Mouse (Mus musculus) stomach, embryonic 15.5 days (tissue): ENCODE data around the gene Rec8. TPM values are rescaled to one million over a fixed set of nuclear protein-coding genes. Genes with fewer than 3 reads are reported as not detected.

Experiments used
- ATAC-seq: fragments of 200-750 bp; cut with Nextera tagmentation; 2 replicates; pipeline ENCODE4 v1.8.0; 2017; ENCODE audit warnings: low read depth, moderate number of reproducible peaks, moderate TSS enrichment; ENCODE audit not compliant: insufficient read depth, low FRiP score
- H3K27ac ChIP-seq: fragments of 300-500 bp; sonication (generic); 2 replicates; pipeline ENCODE4 v1.5.1; 2015; ENCODE audit warnings: mild to moderate bottlenecking, inconsistent platforms
- H3K27me3 ChIP-seq: fragments of 300-500 bp; sonication (generic); replicated peaks from 2 replicates; pipeline ENCODE4 v1.6.1; 2015; ENCODE audit warnings: inconsistent platforms
- H3K36me3 ChIP-seq: fragments of 300-500 bp; sonication (generic); 2 replicates; pipeline ENCODE4 v1.6.1; 2015; ENCODE audit warnings: inconsistent platforms
- H3K4me1 ChIP-seq: fragments of 300-500 bp; sonication (generic); 2 replicates; pipeline ENCODE4 v1.6.1; 2015; ENCODE audit warnings: inconsistent platforms
- H3K4me2 ChIP-seq: fragments of 300-500 bp; sonication (generic); 2 replicates; pipeline ENCODE4 v1.6.1; 2015; ENCODE audit warnings: mild to moderate bottlenecking, inconsistent platforms
- H3K4me3 ChIP-seq: fragments of 300-500 bp; sonication (generic); replicated peaks from 2 replicates; pipeline ENCODE4 v1.5.1; 2015; ENCODE audit warnings: inconsistent platforms
- H3K9ac ChIP-seq: fragments of 300-500 bp; sonication (generic); 2 replicates; pipeline ENCODE4 v1.6.1; 2015; ENCODE audit warnings: inconsistent platforms
- H3K9me3 ChIP-seq: fragments of 300-500 bp; sonication (generic); 2 replicates; pipeline ENCODE4 v1.6.1; 2016; ENCODE audit warnings: inconsistent platforms
- WGBS: fragments of 180-500 bp; shearing (Covaris S2); methylation state at CpG from one replicate; pipeline ENCODE4 v1.1.7; 2015; 5-methylcytosine and 5-hydroxymethylcytosine counted together
- polyA plus RNA-seq: library from polyadenylated mRNA; unstranded; fragments of >200 nt; fragmentation: Nextera tagmentation; extraction: Ambion mirVana; gene quantifications from 2 replicates; pipeline ENCODE4 v1.2.1, GENCODE M21; 2015

The Rec8 gene
- polyA plus RNA-seq, 1 experiment from 2014 or later: 9.2 TPM

DNA sequence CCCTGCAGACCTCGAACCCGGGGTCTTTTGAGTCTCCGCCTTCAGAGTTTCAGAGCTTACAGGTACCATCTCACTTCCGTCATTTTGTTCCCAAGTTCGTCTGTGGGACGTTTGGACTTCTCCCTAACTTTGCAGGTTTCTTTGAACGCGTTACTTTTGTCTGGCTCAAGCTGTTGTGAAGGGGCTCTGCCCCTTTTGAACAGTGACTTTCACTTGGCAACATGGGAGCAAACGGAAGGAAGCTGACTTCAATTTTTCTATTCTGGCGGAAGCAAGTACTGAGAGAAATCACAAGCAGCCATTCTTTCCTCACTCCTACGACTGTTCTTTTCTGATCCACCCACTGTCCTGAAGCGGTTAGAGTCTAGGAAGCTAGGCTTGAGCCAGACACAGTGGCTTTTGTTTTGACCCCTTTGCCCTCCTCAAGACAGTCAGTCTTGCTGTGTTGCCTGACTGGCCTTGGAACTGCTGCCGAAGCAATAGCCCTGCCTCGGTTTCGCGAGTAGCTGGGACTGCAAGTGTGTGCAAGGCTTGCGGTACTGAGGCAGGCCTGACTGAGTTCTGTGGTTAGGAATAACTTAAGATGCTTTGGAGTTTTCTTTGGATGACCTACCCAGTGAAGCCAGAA, 26.5 kb downstream of the Rec8 start:
- Histone ChIP-seq H3K27me3 (no peaks in the 10 kb centered on the region), H3K4me2 (peak overlapping the region; percentile 74), H3K36me3 (peaks cover 15% of the 10 kb centered on the region; the same call in 1 of the 2 replicates), H3K4me1 (peaks cover 20% of the 10 kb centered on the region), H3K9ac (peak overlapping the region; percentile 99; the same call in 1 of the 2 replicates), H3K4me3 (peak overlapping the region; percentile 96), H3K27ac (peak overlapping the region; percentile 96; the same call in 1 of the 2 replicates), H3K9me3 (no peaks in the 10 kb centered on the region)
- WGBS: 19% methylated on average over 17 of the region's 17 CpGs
- ATAC-seq: no peak

DNA sequence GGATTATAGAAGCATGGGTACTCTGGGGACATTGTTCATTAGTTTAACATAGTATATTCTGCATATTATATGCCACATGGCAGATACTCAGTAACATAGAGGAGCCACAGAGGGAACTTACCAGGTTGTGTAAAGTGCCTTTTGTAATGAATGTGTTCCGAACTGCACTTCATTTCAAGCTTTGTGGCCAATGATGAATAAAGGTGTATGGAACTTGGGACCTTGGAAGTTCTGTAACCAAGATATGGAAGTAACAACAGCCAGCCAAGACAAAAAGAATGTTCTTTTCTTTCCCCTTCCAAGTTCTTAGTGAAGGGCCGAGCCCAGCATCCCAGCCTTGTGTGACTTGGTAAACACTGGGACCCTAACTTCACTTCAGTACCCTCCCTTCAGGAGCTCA, 32.0 kb downstream of the Rec8 start, which contains the start of gene Tssk4:
Tssk4 (plus strand) TSS at position 301 of the 400 bp plus-strand sequence.
- no peak within 1 kb of the TSS for H3K9ac ChIP-seq

DNA sequence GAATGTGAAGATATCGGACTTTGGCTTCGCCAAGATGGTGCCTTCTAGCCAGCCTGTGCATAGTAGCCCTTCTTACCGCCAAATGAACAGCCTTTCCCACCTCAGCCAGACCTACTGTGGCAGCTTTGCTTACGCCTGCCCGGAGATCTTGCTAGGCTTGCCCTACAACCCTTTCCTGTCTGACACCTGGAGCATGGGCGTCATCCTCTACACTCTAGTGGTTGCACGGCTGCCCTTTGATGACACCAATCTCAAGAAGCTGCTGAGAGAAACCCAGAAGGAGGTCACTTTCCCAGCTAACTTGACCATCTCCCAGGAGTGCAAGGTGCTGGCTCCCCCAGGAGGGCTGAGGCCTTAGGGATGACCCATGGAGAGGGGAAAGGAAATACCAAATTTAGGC, 33.7 kb downstream of the Rec8 start:
- Histone ChIP-seq H3K9me3 (no peaks in the 10 kb centered on the region), H3K4me1 (no peaks in the 10 kb centered on the region), H3K27me3 (no peaks in the 10 kb centered on the region), H3K4me2 (no peak overlapping the region), H3K4me3 (no peak overlapping the region), H3K9ac (no peak overlapping the region), H3K27ac (no peak overlapping the region), H3K36me3 (no peaks in the 10 kb centered on the region)
- WGBS: 87% methylated on average over 7 of the region's 7 CpGs
- ATAC-seq: no peak

More for the DNA sequence above, 32.0 kb downstream of the Rec8 start, which contains the start of gene Tssk4:
- Histone ChIP-seq H3K4me3 (no peak within 1 kb of the TSS), H3K27ac (no peak within 1 kb of the TSS), H3K9me3 (no peaks in the 10 kb centered on the region), H3K4me2 (no peak within 1 kb of the TSS), H3K4me1 (peaks cover 6% of the 10 kb centered on the region), H3K27me3 (no peaks in the 10 kb centered on the region), H3K36me3 (no peaks in the 10 kb centered on the region)
- ATAC-seq: no peak
- 93% methylated on average over 2 of the region's 2 CpGs for WGBS

DNA sequence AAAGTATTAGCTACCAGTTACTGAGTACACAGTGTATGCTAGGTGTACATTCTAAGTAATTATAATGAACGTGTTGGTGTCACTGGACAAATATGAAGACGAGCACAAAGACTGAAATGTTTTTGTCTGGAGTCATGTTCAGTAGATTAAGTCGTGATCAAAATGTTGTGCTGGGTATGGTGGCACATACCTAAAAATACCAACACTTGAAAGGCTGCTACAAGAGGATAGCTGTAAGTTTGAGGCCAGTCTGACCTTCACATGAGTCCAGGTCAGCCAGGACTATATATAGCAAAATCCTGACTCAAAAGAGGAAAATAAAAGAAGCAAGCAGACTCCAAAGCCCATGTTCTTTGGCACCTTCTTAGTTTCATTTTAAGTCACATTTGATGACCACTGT, 39.1 kb downstream of the Rec8 start:
- Histone ChIP-seq H3K4me2 (no peak overlapping the region), H3K27ac (no peak overlapping the region), H3K27me3 (no peaks in the 10 kb centered on the region), H3K9ac (no peak overlapping the region), H3K4me3 (no peak overlapping the region), H3K36me3 (no peaks in the 10 kb centered on the region; the same call in 1 of the 2 replicates), H3K4me1 (peaks cover 5% of the 10 kb centered on the region; the same call in 1 of the 2 replicates), H3K9me3 (no peaks in the 10 kb centered on the region)
- no peak for ATAC-seq
- 80% methylated on average over 3 of the region's 3 CpGs for WGBS

DNA sequence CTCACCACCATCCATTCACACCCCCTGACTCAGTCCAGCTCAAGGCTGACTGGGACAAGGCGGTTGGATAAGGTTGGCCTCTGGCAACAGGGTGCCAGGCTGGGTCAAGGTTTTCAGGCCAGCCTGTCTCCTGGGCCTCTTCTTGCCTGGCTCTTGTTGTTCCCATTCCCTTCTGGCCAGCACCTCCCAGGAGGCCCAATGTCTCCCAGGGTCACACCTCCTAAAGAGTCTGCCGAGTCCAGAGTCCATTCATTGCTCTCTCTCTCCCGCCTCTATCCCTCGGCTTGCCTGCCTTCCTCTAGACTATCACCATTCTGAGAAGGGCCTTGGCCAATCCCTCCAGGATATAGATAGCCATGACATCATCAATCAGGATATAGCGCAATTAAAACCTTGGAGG, 40.2 kb downstream of the Rec8 start:
- 92% methylated on average over 5 of the region's 5 CpGs for WGBS
- Histone ChIP-seq H3K4me2 (no peak overlapping the region), H3K9me3 (no peaks in the 10 kb centered on the region), H3K27ac (no peak overlapping the region), H3K4me3 (no peak overlapping the region), H3K27me3 (no peaks in the 10 kb centered on the region), H3K9ac (no peak overlapping the region), H3K36me3 (peaks cover 3% of the 10 kb centered on the region; the same call in 1 of the 2 replicates), H3K4me1 (peaks cover 5% of the 10 kb centered on the region; the same call in 1 of the 2 replicates)
- ATAC-seq: 0 out of 2 replicates have a peak, but pooled peaks have one; percentile 8

DNA sequence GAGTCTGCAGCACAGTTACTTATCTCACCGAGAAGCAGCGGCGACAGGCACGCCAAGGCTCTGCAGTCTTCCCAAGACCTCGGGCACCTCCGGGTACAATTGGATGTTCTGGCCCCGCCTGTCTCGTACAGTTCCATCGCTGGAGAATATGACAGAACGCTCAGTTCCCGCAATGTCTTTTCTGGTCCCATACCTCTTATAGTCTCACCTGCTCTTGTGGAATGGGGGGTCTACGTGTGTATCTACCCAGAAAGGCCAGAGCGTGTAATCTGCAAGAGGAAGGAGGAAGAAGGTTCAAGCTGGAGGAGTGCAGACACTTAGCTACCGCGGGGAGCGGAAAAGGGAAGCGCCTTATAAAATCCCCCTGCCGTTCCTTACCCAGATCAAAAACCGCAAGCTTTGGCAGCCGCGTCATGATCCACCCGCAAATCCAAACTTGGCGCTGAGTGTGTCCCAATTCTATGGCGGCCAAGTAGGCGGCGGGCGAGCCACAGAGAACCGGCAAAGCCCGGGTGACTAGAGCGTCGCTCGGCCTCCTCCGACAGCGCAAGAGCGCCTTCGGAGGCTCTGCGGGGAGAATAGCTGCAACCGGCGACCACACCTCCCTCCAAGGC, 42.2 kb downstream of the Rec8 start, which contains the start of gene Mdp1:
Mdp1 (minus strand) TSS at position 549 of the 614 bp plus-strand sequence.
- Histone ChIP-seq H3K27ac (peak within 1 kb of the TSS; percentile 57), H3K9ac (peak within 1 kb of the TSS; percentile 69), H3K4me2 (peak within 1 kb of the TSS; percentile 53), H3K4me3 (peak within 1 kb of the TSS; percentile 71), H3K9me3 (no peaks in the 10 kb centered on the region), H3K27me3 (no peaks in the 10 kb centered on the region), H3K36me3 (peaks cover 7% of the 10 kb centered on the region), H3K4me1 (peaks cover 5% of the 10 kb centered on the region; the same call in 1 of the 2 replicates)
- ATAC-seq: peak; percentile 92
- under 1% methylated on average over 39 of the region's 39 CpGs for WGBS

DNA sequence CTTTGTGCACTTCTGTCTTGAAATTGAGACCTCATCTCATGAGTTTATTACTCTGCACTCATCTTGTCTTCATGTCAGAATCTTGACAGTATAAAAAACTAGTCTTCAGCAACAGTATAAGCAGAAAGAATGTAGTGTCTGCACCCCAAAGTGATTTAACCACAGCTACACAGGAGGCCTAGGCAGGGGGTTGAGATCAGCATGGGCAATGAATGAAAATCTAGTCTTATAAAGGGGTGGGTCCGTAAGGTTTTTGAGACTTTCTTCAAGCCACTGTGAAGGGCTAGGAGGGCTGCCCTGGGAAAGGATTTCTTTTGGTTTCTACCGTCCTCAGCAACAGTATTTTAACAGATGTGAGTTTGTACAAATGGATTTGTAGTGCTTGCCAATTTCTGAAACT, 42.8 kb downstream of the Rec8 start:
- H3K4me3 ChIP-seq: peak overlapping the region; percentile 71
- H3K27ac ChIP-seq: peak overlapping the region; percentile 17; the same call in 1 of the 2 replicates
- WGBS: 41% methylated on average over 2 of the region's 2 CpGs
- no peak for ATAC-seq
- H3K36me3 ChIP-seq: peaks cover 7% of the 10 kb centered on the region
- peak overlapping the region; percentile 53; the same call in 1 of the 2 replicates for H3K4me2 ChIP-seq
- no peaks in the 10 kb centered on the region for H3K9me3 ChIP-seq
- no peaks in the 10 kb centered on the region for H3K27me3 ChIP-seq
- H3K4me1 ChIP-seq: peaks cover 5% of the 10 kb centered on the region; the same call in 1 of the 2 replicates
- no peak overlapping the region for H3K9ac ChIP-seq

DNA sequence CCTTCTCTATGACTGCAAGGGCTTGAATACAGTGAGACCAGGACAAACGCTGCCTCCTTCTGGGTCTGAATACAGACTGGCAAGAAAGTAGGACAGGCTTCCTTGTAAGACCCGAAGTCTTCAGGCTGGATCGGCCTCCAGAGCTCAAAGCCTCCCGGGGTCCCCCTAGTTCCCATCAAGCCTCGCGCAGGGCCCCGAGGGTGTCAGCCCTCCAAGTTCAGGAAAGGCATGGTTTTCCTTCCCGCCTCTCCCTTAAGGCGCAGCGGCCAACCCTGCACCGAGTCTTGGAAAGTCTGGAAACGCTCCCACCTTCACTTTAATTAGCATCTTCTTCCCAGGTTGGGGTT, 53.6 kb downstream of the Rec8 start:
- WGBS: 0% methylated on average over 12 of the region's 12 CpGs

DNA sequence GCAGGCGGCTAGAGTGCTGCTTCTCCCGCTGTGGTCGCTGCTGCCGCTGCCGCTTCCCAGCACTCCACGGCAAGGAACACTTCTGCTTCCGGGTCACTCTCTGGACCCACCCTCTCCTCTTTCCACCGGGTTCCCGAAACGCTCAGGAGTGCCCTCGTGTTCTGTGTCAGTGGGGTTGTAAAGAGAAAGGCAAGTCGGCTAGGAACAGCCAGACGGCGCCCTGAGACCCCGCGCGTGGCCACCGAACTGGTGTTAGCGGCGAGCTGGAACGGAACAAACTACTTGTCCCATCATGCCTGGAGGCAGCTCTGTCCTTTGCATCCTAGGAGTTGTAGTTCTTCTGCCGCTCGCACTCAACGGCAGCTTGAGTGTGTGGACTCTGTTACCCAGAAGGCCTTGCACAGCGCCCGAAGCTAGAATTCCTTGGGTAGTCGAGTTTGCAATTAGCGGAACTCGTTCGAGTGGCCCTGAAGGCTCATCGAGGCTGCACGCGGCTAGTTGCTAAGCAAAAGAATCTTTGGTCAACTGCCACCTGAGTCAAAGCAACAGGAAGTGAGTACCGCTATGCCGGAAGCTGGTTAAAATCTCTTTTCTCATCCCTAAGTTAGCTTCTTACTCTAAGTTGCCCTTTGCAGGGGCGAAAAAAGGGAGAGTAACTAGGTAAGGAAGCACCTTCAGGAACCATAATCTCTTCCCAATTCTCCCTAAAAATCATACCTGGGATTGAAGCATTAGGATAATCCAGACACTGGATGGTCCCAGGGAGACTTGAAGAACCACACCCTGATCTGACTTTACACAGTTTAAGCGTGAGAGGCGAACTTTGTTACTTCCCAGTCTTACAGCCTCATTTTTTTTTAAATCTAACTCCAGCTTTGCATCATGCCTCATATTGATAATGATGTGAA, 54.2 kb downstream of the Rec8 start, which contains the start of the genes Gmpr2 and Nedd8:
Gmpr2 (plus strand) TSS at position 109 of the 908 bp plus-strand sequence.
Nedd8 (minus strand) TSS at position 292 of the 908 bp plus-strand sequence.
- peak within 1 kb of the TSS; percentile 73 for H3K9ac ChIP-seq
- H3K4me2 ChIP-seq: peak within 1 kb of the TSS; percentile 64
- no peaks in the 10 kb centered on the region for H3K27me3 ChIP-seq
- H3K9me3 ChIP-seq: no peaks in the 10 kb centered on the region
- peak within 1 kb of the TSS; percentile 73 for H3K4me3 ChIP-seq
- 1% methylated on average over 38 of the region's 38 CpGs for WGBS
- peak; percentile 96 for ATAC-seq
- peak within 1 kb of the TSS; percentile 89 for H3K27ac ChIP-seq
- 0 out of 2 replicates have a peak, but pooled peaks cover 4% of the 10 kb centered on the region for H3K4me1 ChIP-seq
- peaks cover 19% of the 10 kb centered on the region for H3K36me3 ChIP-seq

More for the DNA sequence above, 53.6 kb downstream of the Rec8 start:
- H3K9ac ChIP-seq: peak overlapping the region; percentile 73
- peak; percentile 28; the same call in 1 of the 2 replicates for ATAC-seq
- peaks cover 18% of the 10 kb centered on the region for H3K36me3 ChIP-seq
- peak overlapping the region; percentile 89 for H3K27ac ChIP-seq
- H3K4me1 ChIP-seq: 0 out of 2 replicates have a peak, but pooled peaks cover 4% of the 10 kb centered on the region
- no peaks in the 10 kb centered on the region for H3K9me3 ChIP-seq
- H3K4me3 ChIP-seq: peak overlapping the region; percentile 73
- H3K4me2 ChIP-seq: peak overlapping the region; percentile 64
- no peaks in the 10 kb centered on the region for H3K27me3 ChIP-seq

DNA sequence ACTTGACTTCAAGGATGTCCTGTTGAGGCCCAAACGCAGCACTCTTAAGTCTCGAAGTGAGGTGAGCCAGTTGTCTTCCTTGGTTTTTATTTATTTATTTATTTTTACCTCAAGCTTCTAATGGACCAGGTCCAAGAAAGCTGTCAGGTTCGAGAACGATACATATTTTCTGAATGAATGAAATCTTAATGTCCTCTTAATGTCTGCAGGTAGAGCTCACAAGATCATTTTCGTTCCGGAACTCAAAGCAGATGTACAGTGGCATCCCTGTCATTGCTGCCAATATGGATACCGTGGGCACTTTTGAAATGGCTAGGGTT, 54.9 kb downstream of the Rec8 start:
- H3K27me3 ChIP-seq: no peaks in the 10 kb centered on the region
- peak overlapping the region; percentile 89; the same call in 1 of the 2 replicates for H3K27ac ChIP-seq
- no peak for ATAC-seq
- H3K4me3 ChIP-seq: peak overlapping the region; percentile 73
- peak overlapping the region; percentile 73; the same call in 1 of the 2 replicates for H3K9ac ChIP-seq
- H3K4me1 ChIP-seq: 0 out of 2 replicates have a peak, but pooled peaks cover 4% of the 10 kb centered on the region
- no peaks in the 10 kb centered on the region for H3K9me3 ChIP-seq
- peaks cover 25% of the 10 kb centered on the region for H3K36me3 ChIP-seq
- H3K4me2 ChIP-seq: peak overlapping the region; percentile 64
- WGBS: 71% methylated on average over 7 of the region's 7 CpGs
